Mouse (Mus musculus) cerebellum, postnatal 14 days (tissue): ENCODE measurements around the gene 1700019N19Rik.

Source experiments
- DNase-seq, 2 experiments: peaks; one replicate each; pipeline ENCODE4 v3.0.0; 2021; ENCODE audit warnings: mixed read lengths in 2 of 2

The 1700019N19Rik gene

GRCm38 (mm10) chr19:58794284-58794683 is at the start of gene 1700019N19Rik:
Gene 1700019N19Rik (minus strand): TSS chr19:58794461.
- no peak for DNase-seq

- no peak for DNase-seq
Observed at GRCm38 (mm10) chr19:58843606-58844005, 49.3 kb upstream of the 1700019N19Rik start.

GRCm38 (mm10) chr19:58840721-58841271 is 46.5 kb upstream of the 1700019N19Rik start:
- no peak for DNase-seq

- DNase-seq = no peak
Observed at GRCm38 (mm10) chr19:58839806-58840205, 45.5 kb upstream of the 1700019N19Rik start.

GRCm38 (mm10) chr19:58839345-58839744 is 45.1 kb upstream of the 1700019N19Rik start:
- DNase-seq = no peak

GRCm38 (mm10) chr19:58838706-58839105 is 44.4 kb upstream of the 1700019N19Rik start:
- no peak for DNase-seq

- no peak for DNase-seq
Observed at GRCm38 (mm10) chr19:58833639-58834180, 39.4 kb upstream of the 1700019N19Rik start.

- DNase-seq = no peak
Observed at GRCm38 (mm10) chr19:58832988-58833387, 38.7 kb upstream of the 1700019N19Rik start.

GRCm38 (mm10) chr19:58831280-58831922 is 37.1 kb upstream of the 1700019N19Rik start:
- DNase-seq = peak; percentile 77 to 85

- no peak for DNase-seq
Observed at GRCm38 (mm10) chr19:58830182-58830581, 35.9 kb upstream of the 1700019N19Rik start.

- DNase-seq = peak; percentile 90 to 94
Observed at GRCm38 (mm10) chr19:58829575-58829974, 35.3 kb upstream of the 1700019N19Rik start.

GRCm38 (mm10) chr19:58827656-58828055 is 33.4 kb upstream of the 1700019N19Rik start:
- DNase-seq = peak; percentile 42 to 43

- no peak for DNase-seq
Observed at GRCm38 (mm10) chr19:58824316-58824715, 30.1 kb upstream of the 1700019N19Rik start.

GRCm38 (mm10) chr19:58823301-58823700 is 29.0 kb upstream of the 1700019N19Rik start:
- peak in 1 of 2 experiments; percentile 43 for DNase-seq

- DNase-seq = peak; percentile 93 to 95
Observed at GRCm38 (mm10) chr19:58822454-58823200, 28.4 kb upstream of the 1700019N19Rik start.

- no peak for DNase-seq
Observed at GRCm38 (mm10) chr19:58818571-58819415, 24.5 kb upstream of the 1700019N19Rik start.

- DNase-seq = no peak
Observed at GRCm38 (mm10) chr19:58817398-58817797, 23.1 kb upstream of the 1700019N19Rik start.

- DNase-seq = no peak
Observed at GRCm38 (mm10) chr19:58816453-58817041, 22.3 kb upstream of the 1700019N19Rik start.

GRCm38 (mm10) chr19:58815179-58815922 is 21.1 kb upstream of the 1700019N19Rik start:
- DNase-seq = no peak

- peak in 1 of 2 experiments; percentile 52 for DNase-seq
Observed at GRCm38 (mm10) chr19:58810536-58810935, 16.3 kb upstream of the 1700019N19Rik start.

- no peak for DNase-seq
Observed at GRCm38 (mm10) chr19:58808864-58809263, 14.6 kb upstream of the 1700019N19Rik start.
